Mouse (Mus musculus) splenic B cell, adult 2 months (primary cell): Measurements from ENCODE around the gene Il9r.
A peak's percentile ranks its signal among the peaks of the same experiment; 100 is the strongest.

Experiments
- DNase-seq: peaks from one replicate; pipeline ENCODE4 v3.0.0-alpha.2; 2011; ENCODE audit warnings: low read depth, low spot score
- H3K27me3 ChIP-seq: 2 replicates; pipeline ENCODE4 v1.6.1; 2012; ENCODE audit warnings: mild to moderate bottlenecking, low read length, moderate library complexity, mixed read lengths; ENCODE audit not compliant: control insufficient read depth, poor library complexity, insufficient read depth, severe bottlenecking
- H3K36me3 ChIP-seq: 2 replicates; pipeline ENCODE4 v1.6.1; 2012; ENCODE audit warnings: mild to moderate bottlenecking, low read length, moderate library complexity, mixed read lengths; ENCODE audit not compliant: control insufficient read depth, poor library complexity, insufficient read depth, severe bottlenecking

The Il9r gene

DNA sequence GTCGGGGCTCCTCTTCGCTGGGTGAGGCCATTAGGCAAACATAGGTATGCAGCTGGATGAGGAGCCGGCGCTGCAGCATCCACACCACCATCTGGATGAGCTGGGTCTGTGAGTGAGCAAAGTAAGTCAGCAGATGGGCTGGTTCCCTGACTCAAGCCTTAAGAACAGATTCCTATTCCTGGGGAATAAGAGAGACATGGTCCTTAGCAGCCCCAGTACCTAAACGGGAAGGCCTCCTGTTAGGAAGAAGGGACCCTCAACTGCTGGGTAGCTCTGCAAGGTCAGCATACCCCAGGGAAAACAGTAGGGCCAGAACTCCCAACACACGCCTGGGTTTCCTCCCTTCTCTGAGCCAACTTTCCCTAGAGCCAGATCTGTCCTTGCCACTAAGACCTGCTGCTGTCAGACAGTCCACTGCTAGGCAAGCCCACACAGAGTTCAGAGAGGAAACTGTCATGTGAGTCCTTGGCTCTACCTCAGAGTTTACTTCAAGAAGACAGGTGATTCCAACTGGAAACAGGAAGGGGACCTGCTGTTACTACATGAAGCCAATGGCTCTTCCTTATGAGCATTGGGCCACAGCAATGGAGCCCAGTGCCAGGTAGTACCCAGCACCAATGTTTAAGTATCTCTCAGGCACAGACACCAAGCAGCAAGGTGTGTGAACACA, 34.9 kb upstream of the Il9r start:
- peaks cover 6% of the 10 kb centered on the region for H3K36me3 ChIP-seq
- no peak for DNase-seq
- H3K27me3 ChIP-seq: no peaks in the 10 kb centered on the region

- Histone ChIP-seq H3K27me3 (no peaks in the 10 kb centered on the region), H3K36me3 (peaks cover 6% of the 10 kb centered on the region)
- DNase-seq: no peak
Measured at GRCm38 (mm10) chr11:32233895-32234294, 33.8 kb upstream of the Il9r start.

DNA sequence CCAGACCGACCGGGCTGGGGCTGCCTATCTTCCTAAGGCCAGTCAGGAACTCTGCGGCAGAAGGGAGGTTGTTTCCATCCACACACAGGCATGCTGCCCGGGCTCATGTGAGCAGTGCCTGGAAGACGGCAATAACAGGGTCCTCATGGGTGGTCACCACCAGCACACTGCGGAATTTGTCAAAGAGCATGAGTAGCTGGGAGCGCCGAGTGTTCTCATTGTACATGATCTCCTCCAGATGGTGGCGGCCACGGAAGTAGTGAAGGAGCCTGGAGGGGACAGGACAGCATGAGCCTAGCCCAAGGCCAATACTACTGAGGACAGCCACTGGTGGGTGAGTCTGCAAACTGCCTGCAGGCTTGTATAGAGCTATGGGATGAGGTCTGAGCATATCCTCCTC, 32.8 kb upstream of the Il9r start:
- no peaks in the 10 kb centered on the region for H3K27me3 ChIP-seq
- peaks cover 6% of the 10 kb centered on the region for H3K36me3 ChIP-seq
- DNase-seq: no peak

DNA sequence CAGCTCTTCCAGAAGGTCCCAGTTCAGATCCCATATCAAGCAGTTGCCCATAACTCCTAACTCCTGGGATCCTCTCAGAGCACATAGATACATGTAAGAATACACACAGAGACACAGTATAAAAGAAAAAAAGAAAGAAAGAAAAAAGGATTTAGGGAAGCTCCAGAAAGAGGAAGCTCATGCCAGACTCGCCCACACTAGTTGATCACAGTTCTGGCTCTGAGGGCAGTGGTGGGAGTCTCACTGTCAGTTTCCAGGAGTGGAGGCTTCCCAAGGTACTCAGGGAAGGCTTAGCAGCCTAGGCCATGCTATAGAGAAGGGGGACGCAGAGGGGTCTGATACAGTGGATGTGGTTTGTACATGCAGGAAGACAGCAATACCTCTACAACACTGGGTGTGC, 31.0 kb upstream of the Il9r start:
- Histone ChIP-seq H3K36me3 (peaks cover 5% of the 10 kb centered on the region), H3K27me3 (no peaks in the 10 kb centered on the region)
- no peak for DNase-seq

- H3K27me3 ChIP-seq: no peaks in the 10 kb centered on the region
- peaks cover 5% of the 10 kb centered on the region for H3K36me3 ChIP-seq
- no peak for DNase-seq
Measured at GRCm38 (mm10) chr11:32230220-32230619, 30.1 kb upstream of the Il9r start.

DNA sequence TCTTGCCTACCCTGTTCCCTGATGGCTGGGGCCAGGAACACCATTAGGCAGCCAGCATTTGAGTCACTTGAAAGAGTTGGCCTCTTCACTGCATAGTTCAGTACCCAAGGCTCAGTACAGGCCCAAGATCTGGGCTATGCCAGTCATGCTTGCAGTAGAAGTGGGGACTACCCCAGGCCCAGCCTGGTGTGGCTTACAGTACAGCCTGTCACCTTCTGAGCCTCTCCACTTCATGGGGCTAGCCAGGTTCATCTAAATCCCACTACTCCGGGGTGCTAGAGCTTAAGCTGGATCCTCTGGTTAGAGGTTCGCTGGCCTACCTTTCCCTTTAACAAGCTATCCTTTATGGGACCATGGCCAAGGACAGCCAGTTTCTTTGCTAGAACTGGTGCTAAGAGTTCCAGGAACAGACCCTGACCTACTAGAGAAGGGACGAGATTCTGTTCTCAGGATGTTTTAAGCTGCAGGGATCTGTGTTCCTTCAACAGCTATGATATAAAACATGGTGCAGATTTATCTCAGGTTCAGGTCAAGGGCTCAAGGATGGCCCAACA, 28.3 kb upstream of the Il9r start:
- no peak for DNase-seq
- H3K27me3 ChIP-seq: no peaks in the 10 kb centered on the region
- H3K36me3 ChIP-seq: peaks cover 1% of the 10 kb centered on the region

DNA sequence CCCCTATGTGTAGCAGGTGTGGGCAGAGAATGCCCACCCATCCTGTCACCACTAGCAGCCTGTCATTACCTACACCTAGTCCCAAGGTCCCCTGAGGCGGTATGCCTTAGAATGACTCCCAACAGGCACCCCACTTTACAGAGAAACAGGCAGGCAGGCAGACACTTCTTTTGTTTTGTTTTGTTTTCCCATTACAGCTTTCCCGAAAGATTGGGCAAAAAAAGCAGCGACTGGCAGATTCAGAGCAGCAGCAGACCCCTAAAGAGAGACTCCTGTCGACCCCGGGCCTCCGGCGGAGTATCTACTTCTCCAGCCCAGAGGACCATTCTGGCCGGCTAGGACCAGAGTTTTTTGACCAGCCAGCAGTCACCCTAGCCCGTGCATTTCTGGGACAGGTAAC, 27.5 kb upstream of the Il9r start:
- no peak for DNase-seq
- peaks cover 1% of the 10 kb centered on the region for H3K36me3 ChIP-seq
- H3K27me3 ChIP-seq: no peaks in the 10 kb centered on the region

DNA sequence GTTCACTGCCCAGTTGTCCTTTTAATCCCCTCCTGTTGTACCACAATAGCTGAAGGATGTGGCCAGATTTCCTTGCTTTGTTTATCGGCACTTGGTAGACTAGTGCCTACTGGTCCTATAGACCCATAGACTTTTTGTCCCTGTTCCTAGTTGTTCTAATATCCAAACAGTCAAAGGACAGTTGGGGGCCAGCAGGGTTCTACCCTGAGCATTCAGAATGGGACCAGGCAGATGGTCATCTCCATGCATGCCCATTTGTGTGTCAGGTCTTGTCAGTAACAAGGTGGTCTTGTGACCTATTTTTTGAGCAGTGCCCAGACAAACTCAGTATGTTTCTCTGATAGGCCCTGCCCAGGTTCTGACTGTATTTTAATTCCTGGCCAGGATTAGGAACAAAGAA, 27.0 kb upstream of the Il9r start:
- H3K36me3 ChIP-seq: no peaks in the 10 kb centered on the region; the same call in none of the 2 replicates
- no peaks in the 10 kb centered on the region for H3K27me3 ChIP-seq
- no peak for DNase-seq

GRCm38 (mm10) chr11:32226124-32226871, 26.2 kb upstream of the Il9r start, which contains the start of gene Mpg:
TSS of gene Mpg (plus strand) at chr11:32226505.
- Histone ChIP-seq H3K36me3 (no peaks in the 10 kb centered on the region; the same call in 1 of the 2 replicates), H3K27me3 (no peaks in the 10 kb centered on the region)
- peak; percentile 93 for DNase-seq

DNA sequence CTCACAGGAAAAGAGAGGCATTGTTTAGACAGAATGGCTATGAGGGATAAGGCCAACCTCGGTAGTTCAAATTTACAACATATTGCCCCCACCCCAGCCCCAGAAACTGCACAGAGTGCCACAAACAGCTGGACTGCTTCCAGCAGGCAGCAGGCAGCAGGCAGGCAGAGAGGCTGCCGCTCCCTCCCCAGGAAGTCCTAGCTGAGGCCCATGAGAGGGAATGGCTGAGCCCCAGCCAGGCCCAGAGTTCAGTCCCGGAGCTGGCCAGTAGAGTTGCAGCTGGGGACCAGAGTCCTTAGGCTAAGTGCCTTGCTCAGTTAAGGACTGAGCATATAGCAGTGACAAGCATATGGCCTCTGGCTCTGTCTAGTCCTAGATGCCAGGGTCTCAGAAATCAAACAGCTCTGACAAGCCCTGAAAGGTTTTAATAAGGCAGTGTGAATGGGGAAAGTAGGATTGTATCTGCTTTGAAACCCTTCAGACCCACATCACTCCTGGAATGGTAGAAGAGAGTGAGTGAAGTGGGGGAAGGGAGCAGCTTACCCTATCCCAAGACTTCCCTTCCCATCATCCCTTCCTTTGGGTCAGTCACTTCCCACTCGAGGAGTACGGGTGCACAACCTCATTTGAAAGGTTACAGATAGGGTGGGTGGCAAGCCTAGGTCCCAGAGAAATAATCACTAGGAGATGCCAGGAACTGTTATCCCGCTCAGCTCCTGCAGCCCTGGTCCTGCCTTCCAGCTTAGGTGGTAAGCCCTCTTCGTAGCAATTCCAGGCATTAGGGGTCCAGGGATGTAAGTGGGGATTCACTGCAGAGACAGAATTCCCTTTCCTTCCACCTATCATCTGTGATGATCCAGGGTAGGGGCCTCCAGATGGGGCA, 25.4 kb upstream of the Il9r start:
- H3K36me3 ChIP-seq: no peaks in the 10 kb centered on the region
- DNase-seq: no peak
- H3K27me3 ChIP-seq: no peaks in the 10 kb centered on the region

- DNase-seq: no peak
- H3K36me3 ChIP-seq: no peaks in the 10 kb centered on the region
- H3K27me3 ChIP-seq: no peaks in the 10 kb centered on the region
Measured at GRCm38 (mm10) chr11:32224468-32225139, 24.5 kb upstream of the Il9r start.

GRCm38 (mm10) chr11:32223297-32223967, 23.4 kb upstream of the Il9r start:
- H3K36me3 ChIP-seq: no peaks in the 10 kb centered on the region
- DNase-seq: no peak
- no peaks in the 10 kb centered on the region for H3K27me3 ChIP-seq

DNA sequence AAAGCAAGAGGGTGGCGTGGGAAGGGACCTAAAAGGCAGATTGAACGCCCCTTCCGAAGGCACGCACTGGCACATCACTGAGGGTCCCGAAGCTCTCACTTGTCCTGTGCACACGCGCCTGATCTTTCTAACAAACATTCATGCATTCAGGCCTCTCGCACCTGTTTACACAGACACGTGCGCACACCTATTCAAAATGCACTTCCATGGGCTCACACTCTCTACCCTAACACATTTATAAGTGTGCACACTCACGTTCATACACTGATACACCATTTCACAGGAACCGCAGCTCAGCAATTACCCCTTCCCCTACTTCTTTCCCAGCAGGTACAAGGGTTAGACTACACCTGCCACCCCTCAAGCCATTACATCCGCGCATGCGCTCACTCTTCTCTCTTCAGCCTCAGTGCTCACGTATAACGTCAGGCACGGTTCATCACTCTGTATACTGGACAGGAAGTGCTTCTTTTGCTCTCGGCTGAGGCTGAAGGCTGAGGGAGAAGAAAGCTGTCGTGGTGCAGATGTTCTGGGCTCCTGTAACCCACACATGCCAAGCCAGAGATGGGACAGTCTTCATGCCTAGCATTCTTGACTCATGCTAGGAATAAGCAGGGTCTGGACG, 22.6 kb upstream of the Il9r start:
- DNase-seq: peak; percentile 73
- no peaks in the 10 kb centered on the region for H3K36me3 ChIP-seq
- H3K27me3 ChIP-seq: no peaks in the 10 kb centered on the region
